Mouse (Mus musculus) cerebellum, adult 8-10 months (tissue): ENCODE measurements around the gene Thbs2.

ENCODE experiments used
- DNase-seq: peaks from one replicate; pipeline ENCODE4 v3.0.0; 2022

The Thbs2 gene

DNA sequence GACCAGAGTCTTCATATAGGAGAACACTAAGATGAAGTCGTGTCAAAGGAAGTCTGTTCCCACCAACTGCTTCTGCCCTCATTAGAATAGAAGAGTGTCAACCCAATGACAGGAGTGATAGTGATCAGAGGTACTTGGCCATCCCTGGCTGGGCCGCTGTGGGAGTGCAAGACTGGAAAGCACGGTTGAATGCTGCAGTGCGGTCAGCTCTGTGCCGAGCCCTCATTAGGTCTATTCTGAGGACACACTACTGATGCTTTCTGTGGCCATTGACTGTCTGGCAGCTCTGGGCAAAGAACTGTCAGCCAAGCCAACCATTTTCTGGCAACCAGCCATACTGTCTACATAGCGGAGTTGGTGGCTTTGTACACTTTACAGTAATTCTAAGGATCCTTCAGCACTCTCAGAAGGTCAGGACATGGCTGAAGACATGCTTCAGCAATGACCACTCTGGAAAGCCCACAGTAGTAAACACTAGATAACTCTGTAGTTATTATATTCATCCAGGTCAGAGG, 2.3 kb upstream of the Thbs2 start:
- DNase-seq: no peak

DNA sequence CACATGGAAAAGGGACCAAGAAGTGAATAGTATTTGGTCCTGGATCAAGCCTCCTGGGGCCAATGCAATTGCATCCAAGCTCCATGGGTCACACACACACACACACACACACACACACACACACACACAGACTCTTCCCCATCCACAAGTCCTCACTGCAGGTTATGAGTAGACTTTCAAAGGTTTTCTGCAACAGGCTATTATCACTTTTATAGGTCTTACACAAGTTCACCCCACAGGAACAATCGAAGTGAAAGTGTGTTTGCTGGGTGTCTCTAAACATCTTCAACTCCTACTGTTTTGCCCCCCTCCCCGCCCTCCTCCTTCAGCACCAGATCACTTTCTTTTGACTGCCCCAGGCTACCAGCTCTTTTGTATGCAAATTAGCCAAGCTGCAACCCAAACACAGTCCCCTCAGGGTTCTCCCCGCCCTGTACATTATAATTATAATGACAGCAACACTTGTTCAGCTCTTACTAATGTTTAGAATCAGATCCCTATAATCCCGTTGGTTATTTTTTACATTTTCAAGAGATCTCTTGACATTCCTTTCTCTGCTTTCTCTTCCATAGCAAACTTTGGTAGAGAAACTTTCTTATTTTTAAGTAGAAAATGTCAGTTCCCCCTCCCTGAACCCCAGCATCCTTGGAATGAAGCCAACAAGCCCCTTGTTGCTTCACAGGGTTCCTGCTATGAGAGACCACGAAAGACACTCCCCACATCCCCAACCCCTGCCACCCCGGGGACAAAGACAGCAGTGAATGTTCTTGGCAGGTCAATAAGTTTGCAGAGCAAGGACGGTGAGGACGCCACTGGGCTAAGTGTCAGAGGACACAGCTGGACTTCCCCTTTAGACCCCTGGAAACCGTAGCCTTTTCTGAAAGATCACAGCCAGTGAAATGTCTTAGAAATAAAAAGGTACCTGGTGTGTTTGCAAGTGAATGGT, 714 bp downstream of the Thbs2 start:
- DNase-seq: no peak

DNA sequence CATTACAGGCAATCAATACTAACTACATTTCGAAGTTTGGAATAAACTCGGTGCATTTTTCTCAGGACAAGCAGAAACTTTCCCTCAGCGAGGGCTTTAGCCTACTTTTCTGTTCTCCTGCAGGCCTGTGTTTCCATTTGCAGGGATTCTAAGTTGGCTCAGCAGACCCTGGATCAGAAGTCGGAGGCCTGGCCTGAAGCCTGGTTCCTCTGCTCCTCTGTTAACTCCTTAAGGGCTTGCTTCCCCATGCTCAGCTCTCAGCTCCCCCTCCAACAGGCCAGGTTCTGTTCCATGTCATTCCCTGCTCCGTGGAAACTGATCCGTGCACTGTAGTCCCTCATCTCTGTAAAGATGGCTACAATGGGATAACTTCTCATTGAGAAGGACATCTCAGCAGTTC, 2.1 kb downstream of the Thbs2 start:
- no peak for DNase-seq

DNA sequence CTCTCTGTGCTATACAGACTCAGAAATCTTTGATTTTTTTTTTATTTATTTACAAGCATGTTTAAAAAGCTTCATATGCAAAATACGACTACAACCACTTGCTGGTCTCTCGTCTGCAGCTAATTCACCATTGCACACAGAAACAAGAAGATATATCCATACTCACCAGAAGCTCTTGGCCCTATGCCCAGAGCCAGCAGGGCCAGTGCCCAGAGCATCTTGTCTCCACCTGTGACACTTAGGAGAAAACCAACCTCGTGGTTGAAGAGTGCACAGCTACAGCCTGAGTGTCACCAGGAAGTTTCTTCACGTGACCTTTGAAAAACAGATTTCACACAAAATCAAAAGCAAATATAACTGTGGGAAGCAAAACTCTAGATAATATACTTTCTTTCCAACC, 2.8 kb downstream of the Thbs2 start:
- DNase-seq: peak; percentile 16

DNA sequence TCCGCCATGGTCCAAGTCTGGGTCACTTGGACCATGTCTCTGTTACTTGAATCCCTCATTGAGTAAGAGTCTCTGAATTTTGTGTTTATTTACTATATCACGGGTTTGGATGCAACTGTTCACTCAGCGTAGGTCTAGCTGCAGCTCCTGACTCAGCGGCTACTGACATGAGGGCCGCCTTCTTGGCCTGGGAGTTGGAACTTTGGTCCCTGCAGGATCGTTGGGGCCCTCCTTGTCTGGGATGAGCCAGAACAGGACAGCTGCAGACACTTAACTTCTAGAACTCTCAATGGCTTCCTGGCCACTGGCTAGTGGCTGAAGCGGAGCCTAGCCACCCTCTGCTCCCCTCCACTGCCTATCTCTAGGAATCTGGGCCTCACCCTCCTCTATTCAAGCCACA, 11.2 kb downstream of the Thbs2 start:
- DNase-seq: no peak

DNA sequence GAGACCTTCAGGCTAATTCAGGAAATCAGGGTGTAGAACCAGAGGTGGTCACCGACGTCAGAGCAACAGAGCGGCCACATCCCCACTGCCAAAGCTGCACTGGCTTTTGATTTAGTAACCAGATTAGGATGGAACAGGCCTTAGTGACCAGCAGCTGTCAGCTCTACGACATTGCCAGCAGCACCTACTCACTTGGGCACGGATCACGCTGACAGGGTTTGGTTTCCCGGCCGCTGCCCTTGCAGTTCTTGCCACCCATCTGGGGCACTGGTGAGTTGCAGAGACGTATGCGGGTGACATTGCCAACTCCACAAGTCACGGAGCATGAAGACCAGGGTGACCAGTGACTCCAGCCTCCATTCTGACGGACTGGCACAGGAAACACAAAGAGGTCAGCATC, 13.0 kb downstream of the Thbs2 start:
- no peak for DNase-seq

DNA sequence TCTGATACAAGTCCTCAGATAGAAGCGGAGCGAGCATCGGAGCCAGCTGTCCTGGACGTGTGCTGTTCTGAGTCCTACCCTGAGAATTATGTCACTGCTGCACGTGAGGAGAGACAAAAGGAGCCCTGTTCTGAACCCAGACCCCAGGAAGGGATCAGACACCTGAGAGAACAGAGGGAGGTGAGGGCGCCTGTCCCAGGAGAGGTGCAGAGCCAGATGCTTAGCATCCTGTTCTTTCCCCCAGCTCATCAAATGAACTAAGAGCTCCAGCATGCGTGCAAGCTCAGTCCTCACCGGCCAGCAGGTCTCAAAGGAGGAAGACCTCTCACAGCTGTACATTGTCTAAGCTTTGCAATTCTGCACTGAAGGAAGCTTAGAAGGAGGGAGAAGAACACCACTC, 16.8 kb downstream of the Thbs2 start:
- DNase-seq: no peak

DNA sequence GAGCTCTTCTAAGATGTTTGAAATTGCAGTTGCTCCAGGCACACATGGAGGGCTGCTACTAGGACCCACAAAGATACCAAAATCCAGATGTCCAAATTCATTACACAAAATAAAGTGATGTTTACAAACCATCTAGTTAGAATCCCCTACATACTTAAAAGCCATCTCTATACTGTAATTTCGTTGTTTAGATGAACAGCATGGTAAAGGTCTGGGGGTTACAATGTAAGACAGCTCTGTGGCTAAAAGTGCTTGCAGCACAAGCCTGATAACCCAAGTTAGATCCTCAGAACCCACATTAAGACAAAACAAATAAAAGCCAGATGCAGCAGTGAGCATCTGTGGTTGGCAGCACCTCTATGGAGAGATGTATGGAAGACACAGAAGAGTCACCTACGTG, 18.5 kb downstream of the Thbs2 start:
- no peak for DNase-seq

DNA sequence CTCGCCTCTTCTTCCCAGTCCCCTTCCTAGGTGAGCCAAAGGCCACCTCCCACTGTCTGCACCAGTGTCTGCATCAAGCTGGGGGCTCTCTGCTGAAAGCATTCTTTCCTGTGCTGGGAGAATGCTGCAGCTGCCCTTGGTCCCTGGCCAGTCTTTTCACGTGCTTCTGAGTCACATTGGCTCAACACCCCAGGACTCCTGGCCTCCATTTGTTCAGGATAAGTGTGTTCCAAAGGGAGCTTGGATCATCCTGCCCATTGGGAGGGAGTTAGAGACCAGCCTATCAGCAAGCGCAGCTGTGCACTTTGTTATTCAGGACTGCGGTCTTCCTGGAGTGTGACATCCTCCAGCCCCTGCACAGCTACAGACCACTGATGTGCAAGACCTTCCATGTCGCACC, 21.6 kb downstream of the Thbs2 start:
- DNase-seq: peak; percentile 17

DNA sequence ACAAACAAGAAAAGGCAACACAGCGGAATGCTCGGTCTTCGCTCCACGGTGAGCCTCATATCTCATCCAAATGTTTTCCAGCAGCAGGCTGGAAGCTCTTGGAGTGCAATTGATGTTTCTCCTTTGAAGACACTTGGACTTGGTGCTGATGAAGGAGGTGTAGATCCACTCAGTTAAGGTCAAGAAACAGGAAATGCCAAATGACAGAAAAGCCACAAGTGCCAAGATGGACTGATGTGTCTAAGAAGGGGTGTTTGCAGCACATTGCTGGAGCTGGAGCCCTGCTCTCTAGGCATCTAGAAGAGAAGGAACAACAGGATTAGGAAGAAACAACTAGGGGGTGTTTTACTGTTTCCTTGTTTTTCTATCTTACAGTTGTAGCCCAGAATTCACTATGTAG, 26.8 kb downstream of the Thbs2 start:
- DNase-seq: no peak

DNA sequence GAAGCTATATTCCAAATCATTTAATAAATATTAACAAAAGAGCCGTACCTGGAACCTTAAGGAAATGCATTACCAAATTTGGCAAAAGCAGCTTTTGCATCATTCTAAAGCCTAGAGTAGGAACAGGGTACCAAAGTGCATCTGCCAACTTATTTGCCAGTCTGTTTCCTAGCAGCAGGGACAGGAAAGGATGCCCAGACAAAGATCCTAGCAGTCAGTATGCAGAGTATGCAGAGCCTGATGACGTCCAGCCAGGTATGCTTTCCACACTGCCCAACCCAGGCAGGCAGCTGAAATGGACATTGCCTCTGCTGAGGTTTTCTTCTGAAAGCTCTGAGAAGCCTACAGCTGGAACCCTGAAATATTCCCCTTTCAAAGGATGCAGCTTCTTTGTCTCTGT, 27.6 kb downstream of the Thbs2 start:
- no peak for DNase-seq

DNA sequence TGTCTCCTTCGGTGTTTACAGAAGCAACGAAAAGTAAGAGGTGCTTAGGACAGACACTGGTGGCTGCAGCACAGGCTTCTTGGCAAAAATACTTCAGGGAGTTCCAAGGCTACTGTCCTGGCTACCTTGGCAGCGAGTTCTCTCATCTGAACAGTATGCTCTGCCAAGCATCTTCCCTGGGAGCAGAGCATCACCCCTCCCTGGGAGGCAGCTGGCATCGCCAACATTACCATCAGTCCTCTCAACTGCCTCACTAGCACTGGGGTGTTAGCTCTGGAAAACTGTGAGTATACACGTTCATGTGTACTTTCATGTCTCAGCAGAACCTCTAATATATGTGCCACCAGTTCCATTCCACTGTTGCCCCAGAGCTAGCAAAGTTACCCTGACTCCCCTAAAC, 30.7 kb downstream of the Thbs2 start:
- DNase-seq: no peak

DNA sequence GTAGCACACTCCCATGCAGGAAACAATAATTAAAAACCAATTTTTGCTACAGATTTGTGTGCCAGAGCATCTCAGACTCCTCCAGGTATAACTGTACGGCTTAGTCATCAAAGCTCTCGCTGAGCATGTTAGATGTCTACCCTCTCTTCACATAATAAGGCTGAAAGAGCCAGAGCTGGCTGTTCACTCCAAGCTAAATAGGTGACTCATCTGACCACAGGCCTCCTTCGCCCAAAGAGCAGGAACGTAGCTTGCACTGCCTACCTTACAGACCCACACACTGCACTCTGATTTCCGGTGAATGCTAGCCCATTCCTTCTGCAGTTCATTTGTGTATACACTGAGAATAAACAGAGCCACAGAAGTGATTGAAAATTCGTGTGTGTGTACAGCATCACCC, 31.6 kb downstream of the Thbs2 start:
- no peak for DNase-seq

DNA sequence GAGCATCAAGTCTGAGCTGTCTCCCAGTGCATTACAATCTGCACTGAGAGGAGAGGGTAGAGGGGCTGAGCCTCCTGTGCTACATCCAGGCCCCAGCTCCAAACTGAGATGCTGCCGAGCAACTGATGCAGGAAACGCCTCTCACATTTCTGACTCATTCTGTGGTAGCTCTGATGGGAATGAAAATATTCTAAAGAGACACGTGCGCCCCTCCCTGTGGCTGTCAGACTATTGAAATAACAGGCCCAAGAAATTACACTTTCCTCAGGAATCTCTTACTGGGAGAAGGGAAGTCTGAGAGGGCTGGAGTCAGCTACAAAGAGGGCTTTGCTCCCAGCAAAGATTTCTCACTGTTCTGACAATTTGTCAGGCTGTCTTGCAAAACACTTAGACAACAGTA, 34.3 kb downstream of the Thbs2 start:
- DNase-seq: no peak

DNA sequence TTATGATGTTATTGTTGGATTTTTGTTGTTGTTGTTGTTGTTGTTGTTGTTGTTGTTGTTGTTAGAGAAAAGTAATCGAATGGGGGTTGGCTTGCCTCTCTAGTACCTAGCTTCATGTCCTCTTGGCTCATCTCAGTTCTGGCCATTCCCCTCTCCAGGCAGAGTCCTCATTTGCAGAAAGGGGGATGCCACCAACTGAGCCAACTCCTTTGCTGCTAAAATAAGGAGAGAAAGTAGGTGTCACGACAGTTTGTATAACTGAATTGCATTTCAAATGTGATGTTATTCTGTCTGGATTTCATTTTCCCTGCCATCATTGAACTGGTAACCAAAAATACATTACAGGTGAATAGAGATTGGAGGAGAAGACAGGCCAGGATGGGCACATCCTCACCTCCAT, 35.9 kb downstream of the Thbs2 start:
- no peak for DNase-seq

DNA sequence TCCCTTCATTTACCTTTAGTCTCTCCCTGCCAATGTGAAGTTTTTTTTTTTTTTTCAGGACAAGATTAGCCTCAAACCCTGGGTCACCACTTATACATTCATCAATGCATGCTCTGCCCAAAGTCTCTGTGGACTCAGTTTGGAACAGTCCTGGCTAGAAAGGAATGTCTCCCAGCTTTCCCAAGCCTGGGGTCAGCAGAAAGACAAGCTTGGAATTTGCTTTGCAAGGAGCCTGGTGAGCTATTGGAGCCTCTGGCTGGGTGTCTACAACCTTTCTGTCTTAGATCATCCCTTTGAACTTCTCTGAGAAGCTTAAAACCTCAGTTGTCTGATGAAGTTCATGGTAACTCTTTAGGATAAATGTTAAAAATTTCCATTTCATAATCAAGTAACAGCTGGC, 36.9 kb downstream of the Thbs2 start:
- DNase-seq: no peak

DNA sequence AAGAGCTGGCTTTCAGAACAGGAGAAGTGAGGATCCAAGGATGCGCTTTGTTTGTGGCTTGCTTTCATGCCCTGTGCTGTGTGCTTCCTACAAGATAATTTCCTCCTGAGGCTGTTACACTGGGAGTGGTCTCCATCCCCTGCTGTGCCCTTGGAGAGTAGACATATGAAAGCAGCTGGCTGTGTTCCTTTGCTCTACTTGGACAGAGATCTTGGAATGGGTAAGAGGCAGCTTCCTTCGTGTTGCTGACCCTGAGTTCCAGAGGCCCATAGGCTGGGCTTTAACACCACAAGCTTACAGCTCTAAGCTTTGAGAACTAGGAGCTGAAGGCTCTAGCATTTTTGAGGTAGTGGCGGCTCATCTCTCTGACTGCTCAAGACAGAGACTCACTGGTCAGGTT, 39.1 kb downstream of the Thbs2 start:
- no peak for DNase-seq

DNA sequence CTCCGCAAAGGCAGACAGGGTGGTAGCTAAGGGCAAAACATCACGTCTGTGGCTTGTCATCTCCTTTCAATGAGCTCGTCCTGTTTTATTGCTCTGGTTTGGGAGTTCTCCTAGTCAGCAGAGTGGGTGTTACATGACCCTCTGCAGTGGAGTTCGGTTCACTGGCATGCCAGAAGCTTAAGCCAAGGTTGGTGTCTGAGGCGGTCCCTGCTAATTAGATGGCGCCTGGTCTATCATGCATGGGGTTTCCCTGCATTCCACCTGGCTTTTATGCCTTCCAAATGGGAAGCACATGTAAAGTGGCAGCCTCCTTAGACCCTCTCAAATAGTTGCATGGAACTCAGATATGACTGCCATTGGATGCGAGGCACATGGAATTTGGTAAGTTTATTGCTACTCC, 42.0 kb downstream of the Thbs2 start:
- no peak for DNase-seq

DNA sequence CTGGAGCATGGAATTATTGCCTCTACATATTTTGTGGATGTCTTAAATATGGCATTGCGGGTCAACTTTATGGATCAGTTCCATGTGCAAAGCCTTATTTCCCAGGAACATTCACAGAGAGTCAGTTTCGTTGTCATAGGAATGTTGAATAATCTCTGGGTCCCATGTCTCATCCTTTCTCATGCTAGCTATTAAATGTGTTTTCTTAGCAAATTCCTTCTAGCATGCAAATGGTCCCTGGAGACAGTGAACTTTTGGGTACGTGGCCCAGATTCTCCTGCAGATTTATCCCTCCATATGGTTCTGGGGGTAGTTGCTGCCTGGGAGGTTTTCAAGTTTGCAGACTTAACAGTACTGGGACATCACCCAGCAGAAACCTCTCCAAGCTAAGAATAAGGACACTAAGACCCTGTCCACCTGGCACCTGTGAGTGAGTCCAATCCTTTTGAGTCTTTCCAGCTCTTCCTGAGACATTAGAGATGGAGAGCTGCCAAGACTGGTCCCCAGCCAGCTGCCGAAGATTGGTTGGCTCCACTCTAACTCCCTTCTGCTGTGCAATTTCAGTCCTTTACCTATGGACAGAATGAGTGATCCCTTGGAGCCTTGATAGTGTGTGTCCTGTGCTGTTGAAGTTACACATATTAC, 45.9 kb downstream of the Thbs2 start:
- DNase-seq: peak; percentile 4

DNA sequence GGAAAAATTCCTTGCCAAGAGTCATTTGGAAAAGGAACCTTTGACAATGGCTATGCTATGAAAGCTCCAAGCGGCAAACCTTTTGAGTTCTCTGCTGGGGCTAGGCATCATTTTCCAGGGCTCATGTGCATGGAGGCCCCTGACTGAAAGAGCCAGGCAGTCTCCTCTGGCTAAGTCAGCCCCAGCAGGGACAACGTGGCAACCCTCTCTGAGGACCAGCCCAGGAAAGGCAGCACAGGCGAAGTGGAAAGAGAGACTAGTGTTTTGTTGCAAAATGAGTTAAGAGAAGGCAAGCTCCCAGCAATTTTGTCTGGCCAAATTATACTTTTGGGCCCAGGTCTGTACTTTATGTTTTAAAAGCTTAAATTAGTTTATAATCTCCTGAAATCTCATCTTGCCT, 50.0 kb downstream of the Thbs2 start:
- no peak for DNase-seq

DNA sequence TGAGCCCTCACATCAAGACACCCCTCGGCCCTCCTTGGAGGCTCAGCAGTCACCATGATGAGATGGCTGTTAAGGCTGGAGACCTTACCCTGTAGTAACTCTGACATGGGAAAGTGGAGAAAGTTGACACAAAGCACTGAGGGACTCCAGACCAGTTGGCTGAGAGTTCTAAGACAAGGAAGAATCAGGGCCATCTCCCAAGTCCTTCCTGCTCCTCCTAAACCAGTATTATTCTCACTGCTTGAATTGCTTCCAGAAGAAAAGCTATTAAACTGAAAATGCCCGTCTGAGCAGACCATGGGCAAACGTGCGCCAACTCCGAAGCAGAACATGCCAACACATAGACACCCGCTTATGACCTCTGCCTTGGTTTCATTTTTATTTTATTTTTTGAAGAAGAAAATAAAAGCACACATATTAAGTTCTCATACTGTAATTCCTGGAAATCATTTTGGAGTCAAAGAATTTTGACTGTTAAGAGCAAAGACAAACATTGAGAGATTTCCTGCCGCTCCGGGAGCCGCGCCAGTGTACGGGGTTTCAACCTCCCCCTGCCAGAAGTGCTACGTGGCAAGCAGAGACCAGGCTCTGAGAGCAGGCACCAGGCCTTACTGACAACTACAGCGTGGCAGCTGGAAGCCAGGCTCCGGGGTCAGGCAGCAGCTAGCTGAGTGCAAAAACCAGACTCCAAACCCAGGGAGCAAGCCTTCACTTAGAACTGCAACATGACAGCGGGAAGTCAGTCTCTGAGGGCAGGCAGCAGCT, 53.5 kb downstream of the Thbs2 start:
- DNase-seq: no peak

DNA sequence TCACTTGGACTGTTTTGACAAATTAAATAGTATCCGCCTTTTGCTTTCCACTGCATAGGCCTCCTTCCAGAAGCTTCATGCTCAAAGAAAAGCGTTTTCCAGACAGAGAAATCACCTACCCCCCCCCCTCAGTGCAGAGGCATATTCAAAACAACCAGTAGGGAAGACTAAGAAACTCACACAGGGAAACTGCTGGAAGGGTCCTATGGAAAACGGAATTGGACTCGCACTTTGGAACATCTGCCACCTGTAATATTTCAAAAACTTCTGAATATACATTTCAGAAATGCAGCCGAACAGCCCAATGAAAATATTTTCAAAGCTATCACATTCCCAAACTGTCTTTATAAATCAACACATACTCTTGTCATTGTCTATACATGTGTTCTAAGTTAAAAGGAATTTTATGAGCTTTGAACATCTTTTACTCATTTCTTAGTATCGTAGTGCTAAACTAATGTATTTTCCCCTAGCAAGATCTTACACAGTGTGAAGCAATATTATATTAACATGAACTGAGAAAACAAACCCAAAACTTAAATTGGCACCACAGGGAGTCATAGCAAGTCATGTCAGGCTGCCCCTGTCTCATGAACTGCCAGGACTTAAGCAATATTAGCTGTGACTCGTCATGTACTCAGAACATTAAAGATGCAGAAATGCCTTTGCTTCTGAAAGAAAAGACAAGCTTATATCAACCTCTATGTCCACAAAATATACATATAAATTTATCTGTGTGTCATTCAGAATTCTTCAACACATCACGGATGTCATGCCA, 58.3 kb downstream of the Thbs2 start:
- DNase-seq: no peak

DNA sequence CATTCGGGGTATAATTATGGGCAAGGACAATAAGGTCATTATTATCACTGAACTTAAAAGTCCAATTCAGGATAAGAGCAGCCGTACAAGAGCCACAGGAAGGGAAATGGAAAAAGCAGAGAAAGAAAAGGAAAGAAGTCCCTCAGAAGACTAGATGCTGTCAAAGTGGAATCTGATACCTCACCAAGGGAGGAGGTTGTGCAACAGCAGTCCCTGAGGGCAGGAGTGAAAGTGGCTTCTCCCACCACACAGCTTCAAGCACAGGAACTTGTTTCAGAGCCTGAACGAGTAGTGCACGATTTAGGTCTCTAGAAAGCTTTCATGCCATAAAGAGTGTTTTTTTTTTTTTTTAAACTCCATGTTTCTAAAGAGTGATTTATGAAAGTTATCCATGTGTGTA, 65.1 kb downstream of the Thbs2 start:
- DNase-seq: no peak
